In genomic region chr5:112037080-112037479, GRCm38 (mm10) we compare ENCODE assay signal across 21 mouse cellular contexts.
DNase-seq lines count a peak whose midpoint lies in the region; ATAC-seq and TF ChIP-seq lines count a peak whose summit lies in the region.
"Had no signal": no experiment of that assay in that cellular context is flagged by ENCODE, and none has a peak within 500 bp of the region (broad histone marks: within the 10 kb centered on the region; RNA-seq: fewer than 3 reads in every experiment).

No protein-coding gene starts in this region.

- DNase-seq in kidney, adult 8-10 months = no peak
- peak; percentile 32 for DNase-seq in kidney, postnatal 0 days (ENCODE audit: low spot score)
- DNase-seq in kidney, adult 11 months = no peak
- DNase-seq in kidney, postnatal 14 days = peak; percentile 10
- no peak for DNase-seq in kidney, adult 18-20 months
- DNase-seq in yolk sac, embryonic 10.5 days (ENCODE audit: low spot score) = peak; percentile 10
- no peak for DNase-seq in adrenal gland, postnatal 25 days
- DNase-seq: adrenal gland, adult 2 months; adrenal gland, postnatal 10 days; adrenal gland, postnatal 36 days; cerebellum, adult 11-12 months; cerebellum, adult 2 months; cerebellum, adult 9-10 months; cerebellum, postnatal 10 days; cerebellum, postnatal 25 days; forebrain, postnatal 0 days had no signal

- H3K4me3 ChIP-seq in kidney, embryonic 14.5 days (ENCODE audit: low read length) = no peak overlapping the region
- H3K4me3 ChIP-seq in kidney, postnatal 0 days (replicated peaks; ENCODE audit: low read depth, low read length) = no peak overlapping the region
- H3K4me3 ChIP-seq: embryonic facial prominence, embryonic 10.5 days; embryonic facial prominence, embryonic 12.5 days; forebrain, embryonic 13.5 days; forebrain, embryonic 15.5 days had no signal

- WGBS in kidney, embryonic 14.5 days = 7% methylated on average over 8 of the region's 8 CpGs
- 7% methylated on average over 8 of the region's 8 CpGs for WGBS in kidney, postnatal 0 days

- H3K4me2 ChIP-seq in kidney, embryonic 14.5 days (replicated peaks; ENCODE audit: low read depth, low read length) = no peak overlapping the region
- no peak overlapping the region for H3K4me2 ChIP-seq in kidney, postnatal 0 days (ENCODE audit: low read length)
- H3K4me2 ChIP-seq: embryonic facial prominence, embryonic 12.5 days; forebrain, embryonic 13.5 days; forebrain, embryonic 15.5 days had no signal

- peaks cover 3% of the 10 kb centered on the region; the same call in 1 of the 2 replicates for H3K4me1 ChIP-seq in kidney, embryonic 14.5 days (ENCODE audit: control insufficient read depth, insufficient read depth, low read length)
- H3K4me1 ChIP-seq in kidney, postnatal 0 days (replicated peaks; ENCODE audit: insufficient read depth, low read length) = no peaks in the 10 kb centered on the region
- H3K4me1 ChIP-seq: embryonic facial prominence, embryonic 12.5 days had no signal

- no peak overlapping the region for H3K9ac ChIP-seq in kidney, embryonic 14.5 days (ENCODE audit: low read depth, low read length)
- no peak overlapping the region for H3K9ac ChIP-seq in kidney, postnatal 0 days (ENCODE audit: low read depth, low read length)
- H3K9ac ChIP-seq: embryonic facial prominence, embryonic 12.5 days; forebrain, embryonic 13.5 days; forebrain, embryonic 15.5 days; forebrain, postnatal 0 days had no signal

- peaks cover 8% of the 10 kb centered on the region for H3K27me3 ChIP-seq in kidney, embryonic 14.5 days (ENCODE audit: control insufficient read depth, insufficient read depth, low read length)
- no peaks in the 10 kb centered on the region for H3K27me3 ChIP-seq in kidney, postnatal 0 days (ENCODE audit: insufficient read depth, low read length)
- H3K27me3 ChIP-seq: embryonic facial prominence, embryonic 12.5 days; forebrain, embryonic 13.5 days; forebrain, embryonic 15.5 days had no signal

- TF ChIP-seq CTCF in kidney, postnatal 0 days (IDR thresholded peaks at IDR 0.05; ENCODE audit: low read depth) = no peak

- no peaks in the 10 kb centered on the region for H3K9me3 ChIP-seq in kidney, embryonic 14.5 days (ENCODE audit: control insufficient read depth, low read length)
- H3K9me3 ChIP-seq in kidney, postnatal 0 days (replicated peaks; ENCODE audit: low read length) = no peaks in the 10 kb centered on the region
- H3K9me3 ChIP-seq: embryonic facial prominence, embryonic 10.5 days; embryonic facial prominence, embryonic 12.5 days; forebrain, embryonic 13.5 days; forebrain, embryonic 15.5 days had no signal

- no peaks in the 10 kb centered on the region for H3K36me3 ChIP-seq in kidney, embryonic 14.5 days (ENCODE audit: control insufficient read depth, insufficient read depth, low read length)
- no peaks in the 10 kb centered on the region for H3K36me3 ChIP-seq in kidney, postnatal 0 days (ENCODE audit: insufficient read depth, low read length)
- H3K36me3 ChIP-seq: embryonic facial prominence, embryonic 10.5 days; embryonic facial prominence, embryonic 12.5 days; forebrain, embryonic 15.5 days had no signal

- ATAC-seq in kidney, embryonic 14.5 days (ENCODE audit: low FRiP score, low TSS enrichment) = peak; percentile 63
- ATAC-seq in kidney, postnatal 0 days (replicated peaks; ENCODE audit: low FRiP score, low read depth) = no peak
- ATAC-seq: forebrain, embryonic 13.5 days; forebrain, embryonic 15.5 days; forebrain, postnatal 0 days had no signal

- no peak overlapping the region for H3K27ac ChIP-seq in kidney, embryonic 14.5 days (ENCODE audit: low read depth, low read length)
- H3K27ac ChIP-seq in kidney, postnatal 0 days = no peak overlapping the region
- H3K27ac ChIP-seq: embryonic facial prominence, embryonic 10.5 days; embryonic facial prominence, embryonic 12.5 days; forebrain, embryonic 15.5 days had no signal

Comparison
In these comparisons a context has a peak if more than half of its experiments do, and no peak if none do; other contexts are left out.
1. DNase-seq: peak in kidney, postnatal 0 days (single experiment), kidney, postnatal 14 days (single experiment) and yolk sac, embryonic 10.5 days (single experiment); none in kidney, adult 8-10 months (0 of 2), kidney, adult 11 months (single experiment), kidney, adult 18-20 months (single experiment) and adrenal gland, postnatal 25 days (single experiment).